Mouse (Mus musculus) megakaryocyte, embryonic 14.5 days (primary cell): ENCODE results near the gene Gm20662.

ENCODE experiments used
- FLI1 ChIP-seq: IDR thresholded peaks from 2 replicates; pipeline ENCODE4 v1.6.1; 2012; ENCODE audit warnings: low read length, inconsistent platforms, mixed read lengths
- GATA1 ChIP-seq: IDR thresholded peaks from 3 replicates; pipeline ENCODE4 v1.6.1; 2012; ENCODE audit warnings: mixed read lengths, low read length, inconsistent platforms, borderline replicate concordance

DNA sequence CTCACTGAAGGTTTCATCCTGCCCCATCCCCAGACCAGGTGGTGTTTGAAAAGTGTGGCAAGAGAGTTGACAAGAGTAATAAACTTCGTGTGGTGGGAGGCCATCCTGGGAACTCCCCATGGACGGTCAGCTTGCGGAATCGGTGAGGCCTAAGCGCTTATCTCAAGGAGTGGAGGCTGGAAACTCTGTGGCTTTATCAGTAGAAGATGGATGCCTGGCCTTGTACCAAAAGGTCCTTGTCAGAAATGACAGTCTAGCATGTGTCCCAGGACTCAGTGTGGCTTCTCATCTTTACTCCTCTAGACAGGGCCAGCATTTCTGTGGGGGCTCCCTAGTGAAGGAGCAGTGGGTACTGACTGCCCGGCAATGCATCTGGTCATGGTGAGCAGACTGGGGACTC lies 87.4 kb downstream of the Gm20662 start:
- TF ChIP-seq GATA1 (no peak), FLI1 (no peak)
